Mouse (Mus musculus) left cerebral cortex, adult 8-10 months (tissue): ENCODE measurements around the gene Man2a2. TPM values are rescaled to one million over a fixed set of nuclear protein-coding genes. Genes with fewer than 3 reads are reported as not detected.
"Not testable (repeated sequence)": the region's sequence is repeated elsewhere in the genome, so short reads cannot be mapped to it uniquely, and the experiment has no call there.

Experiments used
- DNase-seq, 2 experiments: peaks; one replicate each; pipeline ENCODE4 v3.0.0; 2022; ENCODE audit warnings: low spot score in 2 of 2
- total RNA-seq, 4 experiments: library from RNA; stranded (reverse); gene quantifications; 2 replicates each; pipeline ENCODE4 v1.2.4; 2022

The Man2a2 gene
- total RNA-seq, 4 experiments from 2014 or later = 158 to 168 (median 165) TPM

GRCm38 (mm10) chr7:80339793-80340628 is 31.2 kb downstream of the Man2a2 start:
- peak; percentile 93 to 97 for DNase-seq

- DNase-seq = no peak
These were observed 31.8 kb downstream of the Man2a2 start for GRCm38 (mm10) chr7:80339371-80339770.

DNA sequence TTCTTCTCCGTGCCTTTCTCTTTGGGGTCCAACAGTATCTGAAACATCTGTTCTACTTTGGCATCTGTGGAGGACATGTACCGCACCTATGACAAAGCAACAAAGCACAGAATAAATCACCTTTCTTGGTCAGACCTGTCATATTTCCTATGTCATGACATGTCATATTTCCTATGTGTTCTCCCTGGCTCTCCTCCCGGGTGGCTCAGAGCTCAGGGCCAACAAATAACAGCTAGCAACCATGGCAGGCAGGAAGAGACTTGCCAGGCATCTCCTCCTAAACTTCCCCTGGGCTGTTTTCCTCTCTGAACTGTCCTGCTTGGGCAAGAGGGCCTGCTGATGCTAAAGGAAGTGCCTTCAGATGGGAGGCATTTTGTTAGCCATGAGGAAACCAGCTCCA is 34.2 kb downstream of the Man2a2 start:
- DNase-seq = no peak

DNA sequence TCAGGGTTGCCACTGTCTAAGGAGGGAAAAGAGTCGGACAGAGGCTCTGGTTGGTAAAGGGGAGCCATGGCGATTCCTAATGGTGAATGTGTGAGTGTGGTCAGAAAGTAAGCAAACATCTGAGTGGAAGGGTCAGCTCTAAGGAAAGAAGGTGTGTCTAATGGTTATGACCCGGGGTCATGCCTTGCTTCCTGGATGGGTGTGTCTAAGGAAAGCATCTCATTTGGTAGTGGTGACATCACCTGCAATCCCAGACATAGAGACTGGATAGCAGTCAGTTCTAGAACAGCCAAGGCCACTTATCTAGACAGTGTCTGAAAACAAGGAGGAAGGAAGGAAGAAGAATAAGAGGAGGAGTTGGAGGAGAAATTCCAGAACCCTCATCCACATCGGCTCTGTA is 36.3 kb downstream of the Man2a2 start:
- DNase-seq = no peak

DNA sequence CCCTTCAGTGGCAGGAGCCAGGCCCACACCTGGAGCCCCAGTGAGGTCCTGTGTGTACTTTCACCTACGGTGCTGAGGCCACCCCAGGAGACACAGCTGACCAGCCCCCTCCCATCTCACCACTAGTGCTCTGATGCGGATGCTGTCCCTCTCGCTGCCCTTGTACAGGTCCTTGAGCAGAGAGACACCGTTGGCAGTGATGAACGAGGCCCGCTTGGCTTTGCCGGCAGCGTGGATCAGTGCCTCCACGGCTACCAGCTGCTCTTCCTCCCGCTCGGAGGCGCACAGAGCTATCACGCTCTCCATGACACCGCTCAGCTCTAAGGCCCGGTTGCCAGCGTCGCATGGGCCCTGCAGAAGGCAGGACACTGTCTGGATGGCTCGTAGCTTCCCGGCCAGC is 39.7 kb downstream of the Man2a2 start:
- no peak for DNase-seq

- no peak for DNase-seq
These were observed 40.9 kb downstream of the Man2a2 start for GRCm38 (mm10) chr7:80330278-80330677.

DNA sequence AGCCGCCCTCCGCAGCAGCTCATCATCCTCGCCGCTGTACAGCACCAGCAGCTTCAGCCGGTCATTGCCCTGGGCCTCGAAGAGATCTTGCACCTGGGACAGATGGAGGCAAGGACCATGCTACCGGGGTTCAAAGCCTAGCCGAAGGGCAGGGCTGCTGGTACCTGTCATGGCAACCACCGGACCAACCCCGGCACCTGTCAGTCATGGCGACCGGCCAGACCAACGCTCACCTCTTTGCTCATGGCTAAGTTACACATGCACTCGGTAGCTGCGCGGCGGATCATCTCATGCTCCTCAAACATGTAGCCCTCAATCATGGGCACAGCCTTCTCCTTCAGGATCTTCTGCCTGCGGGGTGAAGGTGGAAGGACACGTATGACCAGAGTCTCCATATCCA is 45.1 kb downstream of the Man2a2 start:
- no peak for DNase-seq

DNA sequence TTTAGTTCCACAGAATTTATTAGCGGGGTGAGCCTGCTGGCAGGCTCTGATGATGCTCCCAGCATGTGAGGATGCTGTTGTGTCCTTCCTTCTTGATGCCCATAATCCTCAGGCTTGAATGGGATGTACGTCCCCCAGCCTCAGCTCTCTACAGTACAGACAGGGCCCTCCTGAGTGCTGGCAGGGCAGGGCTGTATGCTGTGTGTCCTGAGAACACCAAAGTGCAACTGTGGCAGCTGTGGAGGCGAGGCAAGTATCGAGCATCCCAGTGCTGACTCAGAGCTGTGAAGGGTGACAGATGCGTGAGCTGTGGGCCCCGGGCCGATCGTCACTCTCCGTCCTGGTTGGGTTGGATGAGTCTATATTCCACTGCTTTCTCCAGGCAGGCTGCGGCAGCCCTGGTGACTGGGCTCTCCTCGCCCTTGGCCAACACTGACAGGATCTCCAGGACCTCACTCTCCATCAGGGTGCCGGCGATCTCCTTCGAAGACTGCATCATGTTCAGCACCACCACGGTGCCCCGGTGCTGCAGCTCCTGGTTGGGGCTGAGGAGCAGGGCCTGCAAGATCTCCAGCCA is 45.8 kb downstream of the Man2a2 start:
- DNase-seq = no peak

DNA sequence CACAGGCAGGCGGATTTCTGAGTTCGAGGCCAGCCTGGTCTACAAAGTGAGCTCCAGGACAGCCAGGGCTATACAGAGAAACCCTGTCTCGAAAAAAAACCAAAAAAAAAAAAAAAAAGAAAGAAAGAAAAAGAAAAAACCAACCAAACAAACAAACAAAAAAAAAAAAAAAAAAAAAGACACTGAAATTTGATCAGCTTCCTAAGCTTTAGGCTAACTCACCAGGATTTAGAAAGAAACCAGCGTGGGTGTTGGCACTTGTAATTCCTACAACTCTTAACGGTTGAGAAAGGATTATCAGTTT is 46.4 kb downstream of the Man2a2 start:
- not testable (repeated sequence) for DNase-seq

DNA sequence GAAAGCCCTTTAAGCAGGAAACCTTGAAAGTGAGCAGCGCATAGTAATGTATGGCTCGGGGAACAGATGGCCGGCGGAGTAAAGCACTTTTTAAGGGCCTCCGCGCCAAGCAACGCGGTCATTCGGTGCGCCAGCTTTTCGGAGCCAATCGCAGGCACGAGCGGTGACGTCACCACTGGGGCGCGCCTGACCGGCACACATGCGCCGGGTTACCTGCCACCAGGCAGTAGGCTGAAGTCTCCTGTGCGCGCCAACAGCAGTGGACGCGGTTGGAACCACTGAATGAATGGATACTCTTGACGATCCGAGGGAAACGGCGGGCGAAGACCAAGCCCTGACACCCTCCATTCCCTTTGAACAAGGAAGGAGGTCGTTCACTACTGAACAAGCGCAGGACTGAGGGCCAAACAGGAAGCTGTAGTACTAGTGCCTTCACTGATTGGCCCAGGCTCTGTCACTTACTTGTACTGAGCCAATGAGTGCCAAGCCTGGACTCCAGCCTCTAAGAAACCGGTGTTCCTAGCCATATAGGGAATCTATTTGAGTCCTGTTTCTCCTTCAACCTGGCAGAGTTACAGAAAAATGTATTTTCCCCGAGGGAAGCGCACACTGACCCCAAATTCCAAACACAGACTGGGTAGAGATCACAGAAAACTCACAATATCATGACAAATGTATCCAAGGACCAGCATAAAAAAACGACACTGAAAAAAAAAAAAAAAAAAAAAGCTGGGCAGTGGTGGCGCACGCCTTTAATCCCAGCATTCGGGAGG is 46.9 kb downstream of the Man2a2 start, which contains the start of gene Rccd1:
Gene Rccd1, minus strand, starts transcription at position 412 of the 773 bp plus-strand sequence.
- DNase-seq = peak; percentile 94 to 95

DNA sequence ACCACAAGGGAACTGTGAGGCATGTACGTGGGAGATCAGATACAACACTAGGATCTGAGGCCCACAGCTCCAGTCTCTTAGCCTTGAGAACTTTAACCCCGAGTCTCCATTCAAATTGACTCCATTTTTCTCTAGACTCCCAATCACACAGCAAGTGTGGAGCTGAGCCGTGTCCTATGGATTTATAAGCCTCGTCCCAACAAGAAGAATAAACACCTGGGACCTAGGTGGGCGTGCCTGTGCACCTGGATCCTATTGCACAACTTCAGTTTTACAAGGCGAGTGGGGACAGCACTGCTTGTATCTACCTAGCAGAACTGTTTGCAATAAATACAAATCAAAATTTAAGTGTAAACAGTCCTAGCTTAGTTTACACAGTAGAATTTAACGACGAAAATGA is 47.8 kb downstream of the Man2a2 start:
- DNase-seq = no peak

DNA sequence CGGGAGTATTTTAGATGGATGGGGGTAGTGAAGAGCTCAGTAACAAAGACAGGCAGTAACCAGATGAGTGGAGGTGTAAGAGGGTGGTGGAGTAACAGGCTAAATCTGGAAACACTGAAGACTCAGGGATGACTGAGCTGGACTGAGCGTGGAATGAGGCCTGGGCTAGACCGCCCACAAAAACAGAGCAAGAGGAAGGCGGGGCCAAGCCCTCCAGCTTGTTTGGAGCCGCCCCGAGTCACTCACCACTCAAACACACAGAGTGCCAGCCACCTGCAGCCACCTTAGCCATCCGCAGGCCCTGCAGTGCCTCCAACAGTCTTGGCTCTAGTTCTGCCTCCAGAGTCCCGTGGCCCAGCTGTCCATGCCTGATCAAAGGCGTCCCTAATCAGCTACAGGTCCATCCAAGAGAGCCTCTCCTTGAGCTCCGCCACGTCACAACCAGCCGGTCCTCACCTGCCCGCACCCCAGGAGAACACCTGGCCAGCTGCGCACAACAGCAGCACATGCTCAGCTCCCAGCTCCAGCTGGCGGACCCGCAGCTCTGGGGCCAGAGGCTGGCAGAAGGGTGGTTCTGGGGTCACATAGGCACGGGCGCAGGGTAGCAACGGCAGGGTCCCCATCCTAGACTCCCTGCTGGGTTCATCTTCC is 51.2 kb downstream of the Man2a2 start:
- peak in 1 of 2 experiments; percentile 33 for DNase-seq

- no peak for DNase-seq
These were observed 52.5 kb downstream of the Man2a2 start for GRCm38 (mm10) chr7:80318670-80319069.

DNA sequence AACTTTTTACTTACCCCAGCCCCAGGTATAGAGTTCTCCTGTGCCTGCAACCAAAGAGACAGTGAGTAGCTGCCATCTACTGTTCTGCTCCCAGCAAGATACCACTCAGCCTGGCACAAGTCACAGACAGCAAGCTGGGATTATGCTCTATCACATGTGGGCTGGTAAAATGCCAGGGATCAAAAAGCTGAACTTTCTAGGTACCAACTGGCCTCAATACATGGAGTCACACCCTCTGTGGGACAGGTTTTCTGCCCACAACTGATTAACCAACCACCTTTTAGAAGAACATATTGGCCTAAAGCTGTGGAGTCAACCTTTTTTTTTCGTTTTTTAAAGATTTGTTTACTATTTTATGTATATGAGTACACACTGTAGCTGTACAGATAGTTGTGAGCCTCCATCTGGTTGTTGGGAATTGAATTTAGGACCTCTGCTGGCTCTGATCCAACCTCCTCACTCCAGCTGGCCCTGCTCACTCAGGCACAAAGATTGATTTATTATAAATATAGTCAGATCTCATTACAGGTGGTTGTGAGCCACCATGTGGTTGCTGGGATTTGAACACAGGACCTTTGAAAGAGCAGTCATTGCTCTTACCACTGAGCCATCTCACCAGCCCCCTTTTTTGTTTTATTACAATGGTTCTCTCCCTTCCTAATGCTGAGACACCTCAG is 53.6 kb downstream of the Man2a2 start:
- no peak for DNase-seq

DNA sequence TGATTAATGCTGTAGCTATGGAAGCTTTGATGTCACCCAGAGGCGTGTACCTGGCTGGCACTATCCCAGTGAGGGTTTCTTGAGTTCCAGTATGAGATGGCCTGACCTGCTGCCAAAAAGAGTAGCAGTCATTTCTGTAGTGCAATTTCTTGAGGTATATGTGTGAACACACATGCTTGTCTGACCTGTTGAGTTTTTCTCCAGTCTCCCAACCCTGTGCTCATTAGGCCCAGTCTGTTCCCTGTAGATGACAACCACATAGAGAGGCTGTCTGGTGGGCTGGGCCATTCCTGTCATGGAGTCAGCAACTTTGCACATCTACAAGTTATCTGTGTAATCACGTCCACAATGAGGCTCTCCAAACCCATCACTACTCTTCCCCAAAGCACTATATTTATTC is 55.4 kb downstream of the Man2a2 start:
- no peak for DNase-seq

- DNase-seq = no peak
These were observed 60.4 kb downstream of the Man2a2 start for GRCm38 (mm10) chr7:80310771-80311170.

GRCm38 (mm10) chr7:80307766-80308165 is 63.4 kb downstream of the Man2a2 start:
- DNase-seq = no peak

DNA sequence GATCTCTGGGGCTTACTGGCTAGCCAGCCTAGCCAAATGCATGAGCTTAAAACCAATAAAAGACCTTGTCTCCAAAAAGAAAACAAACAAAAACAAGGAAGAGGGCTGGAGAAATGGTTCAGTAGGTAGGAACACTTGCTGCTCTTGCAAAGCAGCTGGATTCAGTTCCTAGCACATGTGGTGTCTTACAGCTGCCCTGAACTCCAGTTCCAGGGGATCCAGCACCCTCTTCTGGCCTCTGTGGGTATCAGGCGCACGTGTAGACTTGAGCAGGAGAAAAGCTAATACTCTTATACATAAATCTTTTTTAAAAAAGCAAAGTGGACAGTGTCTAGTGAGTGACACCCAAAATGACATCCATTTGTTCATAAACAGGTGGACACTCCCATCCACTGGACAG is 69.7 kb downstream of the Man2a2 start:
- no peak for DNase-seq

- DNase-seq = no peak
These were observed 71.6 kb downstream of the Man2a2 start for GRCm38 (mm10) chr7:80299568-80299967.
